Mouse (Mus musculus) lung, postnatal 0 days (tissue): ENCODE measurements around the gene Tctex1d4. TPM values are rescaled to one million over a fixed set of nuclear protein-coding genes. Genes with fewer than 3 reads are reported as not detected.

Experiments used
- ATAC-seq: fragments of 200-750 bp; cut with Nextera tagmentation; 2 replicates; pipeline ENCODE4 v1.8.0; 2017; ENCODE audit warnings: moderate library complexity
- DNase-seq: peaks from one replicate; pipeline ENCODE4 v3.0.0-alpha.2; 2016; ENCODE audit warnings: low spot score
- H3K27ac ChIP-seq: fragments of 300-500 bp; sonication (generic); 2 replicates; pipeline ENCODE4 v1.5.1; 2014; ENCODE audit warnings: antibody characterized with exemption, mild to moderate bottlenecking, low read length, mixed read lengths
- H3K27me3 ChIP-seq: fragments of 300-500 bp; sonication (generic); replicated peaks from 2 replicates; pipeline ENCODE4 v1.6.1; 2014; ENCODE audit warnings: low read length, mixed read lengths; ENCODE audit not compliant: insufficient read depth
- H3K36me3 ChIP-seq: fragments of 300-500 bp; sonication (generic); 2 replicates; pipeline ENCODE4 v1.6.1; 2014; ENCODE audit warnings: low read length, mixed read lengths; ENCODE audit not compliant: insufficient read depth
- H3K4me1 ChIP-seq: fragments of 300-500 bp; sonication (generic); 2 replicates; pipeline ENCODE4 v1.6.1; 2014; ENCODE audit warnings: antibody characterized with exemption, low read depth, low read length, mixed read lengths; ENCODE audit not compliant: insufficient read depth
- H3K4me2 ChIP-seq: fragments of 300-500 bp; sonication (generic); replicated peaks from 2 replicates; pipeline ENCODE4 v1.6.1; 2014; ENCODE audit warnings: low read depth, mild to moderate bottlenecking, low read length, moderate library complexity, mixed read lengths
- H3K4me3 ChIP-seq: fragments of 300-500 bp; sonication (generic); 2 replicates; pipeline ENCODE4 v1.5.1; 2014; ENCODE audit warnings: low read depth, low read length
- H3K9ac ChIP-seq: fragments of 300-500 bp; sonication (generic); replicated peaks from 2 replicates; pipeline ENCODE4 v1.6.1; 2014; ENCODE audit warnings: low read depth, mild to moderate bottlenecking
- H3K9me3 ChIP-seq: fragments of 300-500 bp; sonication (generic); 2 replicates; pipeline ENCODE4 v1.6.1; 2016; ENCODE audit warnings: low read length, mixed read lengths
- CTCF ChIP-seq: IDR thresholded peaks from 2 replicates; pipeline ENCODE4 v1.5.1; 2016; ENCODE audit warnings: antibody characterized with exemption, mild to moderate bottlenecking
- EP300 ChIP-seq: IDR thresholded peaks from 2 replicates; pipeline ENCODE4 v1.6.1; 2016; ENCODE audit warnings: antibody characterized with exemption, mild to moderate bottlenecking, control low read depth
- WGBS: fragments of 180-500 bp; shearing (Covaris S2); extraction: QIAGEN DNeasy Blood & Tissue Kit; methylation state at CpG from one replicate; pipeline ENCODE4 v1.1.7; 2014; 5-methylcytosine and 5-hydroxymethylcytosine counted together
- polyA plus RNA-seq: library from polyadenylated mRNA; unstranded; fragments of >200 nt; fragmentation: Nextera tagmentation; extraction: Ambion mirVana; gene quantifications from 2 replicates; pipeline ENCODE4 v1.2.1, GENCODE M21; 2015

The Tctex1d4 gene
- polyA plus RNA-seq, 1 experiment from 2014 or later, result 26.1 TPM

GRCm38 (mm10) chr4:117096666-117097065, 29.9 kb upstream of the Tctex1d4 start:
- Histone ChIP-seq H3K27ac (no peak overlapping the region), H3K9ac (peak overlapping the region; percentile 41; the same call in 1 of the 2 replicates), H3K4me3 (peak overlapping the region; percentile 48), H3K4me1 (no peaks in the 10 kb centered on the region; the same call in 1 of the 2 replicates), H3K36me3 (no peaks in the 10 kb centered on the region), H3K4me2 (peak overlapping the region; percentile 94), H3K27me3 (no peaks in the 10 kb centered on the region), H3K9me3 (no peaks in the 10 kb centered on the region)
- WGBS, result 10% methylated on average over 5 of the region's 5 CpGs
- no peak for TF ChIP-seq EP300
- ATAC-seq, result no peak
- peak; percentile 18 for DNase-seq

- DNase-seq (peak; percentile 65), ATAC-seq (peak; percentile 58)
- no peak overlapping the region for H3K4me3 ChIP-seq
- 62% methylated on average over 8 of the region's 8 CpGs for WGBS
- no peaks in the 10 kb centered on the region; the same call in 1 of the 2 replicates for H3K4me1 ChIP-seq
- no peaks in the 10 kb centered on the region for H3K9me3 ChIP-seq
- H3K4me2 ChIP-seq, result no peak overlapping the region
- TF ChIP-seq CTCF, result no peak
- TF ChIP-seq EP300, result 0 out of 2 replicates have a peak, but pooled peaks have one; percentile 10
- no peaks in the 10 kb centered on the region for H3K27me3 ChIP-seq
- H3K36me3 ChIP-seq, result no peaks in the 10 kb centered on the region
- H3K27ac ChIP-seq, result 0 out of 2 replicates have a peak overlapping the region, but pooled peaks have one; percentile 6
- no peak overlapping the region for H3K9ac ChIP-seq
These were observed 28.4 kb upstream of the Tctex1d4 start for GRCm38 (mm10) chr4:117097969-117098763.

DNA sequence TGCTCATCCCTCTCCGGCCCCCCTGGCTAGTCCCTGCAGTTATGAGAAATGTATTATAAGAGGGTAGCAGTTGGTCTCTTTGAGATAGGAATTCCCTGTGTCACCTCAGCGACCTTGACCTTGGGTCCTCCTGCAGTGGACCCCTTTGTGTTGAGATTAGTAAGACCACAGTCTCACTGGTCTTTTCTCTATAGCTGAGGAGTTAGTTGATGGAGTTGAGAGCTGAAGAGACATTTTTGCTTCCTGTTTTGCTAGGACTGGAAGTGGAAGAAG, 27.9 kb upstream of the Tctex1d4 start:
- Histone ChIP-seq H3K4me2 (no peak overlapping the region), H3K4me1 (no peaks in the 10 kb centered on the region; the same call in 1 of the 2 replicates), H3K27me3 (no peaks in the 10 kb centered on the region), H3K4me3 (no peak overlapping the region), H3K36me3 (no peaks in the 10 kb centered on the region), H3K9ac (no peak overlapping the region), H3K9me3 (no peaks in the 10 kb centered on the region), H3K27ac (no peak overlapping the region)
- no peak for TF ChIP-seq EP300
- no peak for TF ChIP-seq CTCF
- no peak for DNase-seq
- 67% methylated on average over 2 of the region's 2 CpGs for WGBS
- ATAC-seq, result no peak

GRCm38 (mm10) chr4:117100036-117100435, 26.6 kb upstream of the Tctex1d4 start:
- Histone ChIP-seq H3K27me3 (no peaks in the 10 kb centered on the region), H3K4me3 (no peak overlapping the region), H3K4me1 (no peaks in the 10 kb centered on the region; the same call in 1 of the 2 replicates), H3K36me3 (no peaks in the 10 kb centered on the region), H3K9ac (no peak overlapping the region), H3K9me3 (no peaks in the 10 kb centered on the region), H3K27ac (no peak overlapping the region), H3K4me2 (no peak overlapping the region)
- ATAC-seq, result no peak
- TF ChIP-seq EP300, result no peak
- TF ChIP-seq CTCF, result no peak
- 71% methylated on average over 4 of the region's 4 CpGs for WGBS
- DNase-seq, result no peak

DNA sequence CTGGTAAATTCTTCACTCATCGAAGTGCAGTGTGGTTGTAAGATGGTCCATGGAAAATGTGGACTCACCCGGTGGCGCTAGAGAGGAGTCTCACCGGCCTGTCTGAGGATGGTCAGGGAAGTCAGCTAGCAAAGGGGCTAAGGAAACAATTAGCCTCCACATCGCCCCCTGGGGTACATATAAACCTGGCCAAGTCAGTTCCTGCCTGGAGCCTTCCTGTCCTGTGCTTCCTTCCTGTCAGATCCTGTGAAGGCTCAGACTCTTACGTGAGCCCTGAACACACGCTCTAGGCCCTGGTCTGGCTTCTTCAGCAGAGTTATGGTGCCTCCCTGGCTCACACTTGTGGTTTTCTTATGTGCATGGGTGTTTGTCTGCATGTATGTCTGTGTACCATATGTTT, 25.4 kb upstream of the Tctex1d4 start:
- no peak overlapping the region for H3K27ac ChIP-seq
- peak; percentile 49 for ATAC-seq

DNA sequence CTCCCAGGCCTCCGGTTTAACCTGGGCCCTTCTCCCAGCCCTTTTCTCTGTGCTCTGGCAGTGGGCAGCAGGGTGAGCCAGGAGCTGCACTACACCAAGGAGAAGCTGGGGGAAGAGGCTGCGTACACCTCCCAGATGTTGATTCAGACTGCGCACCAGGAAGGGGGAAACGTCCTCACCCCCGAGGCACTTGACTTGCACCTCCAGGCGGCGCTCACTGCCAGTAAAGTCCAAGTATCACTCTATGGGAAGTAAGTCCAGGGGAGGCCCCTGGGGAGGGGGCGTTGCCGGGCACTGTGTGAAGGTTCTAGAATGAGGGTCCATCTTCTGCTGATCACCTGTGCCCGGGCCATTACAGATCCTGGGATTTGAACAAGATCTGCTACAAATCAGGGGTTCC, 21.9 kb upstream of the Tctex1d4 start:
- WGBS, result 68% methylated on average over 10 of the region's 10 CpGs
- ATAC-seq (no peak), DNase-seq (no peak)
- H3K27ac ChIP-seq, result no peak overlapping the region
- no peaks in the 10 kb centered on the region for H3K36me3 ChIP-seq
- no peak overlapping the region for H3K9ac ChIP-seq
- no peak overlapping the region for H3K4me3 ChIP-seq
- H3K9me3 ChIP-seq, result no peaks in the 10 kb centered on the region
- no peaks in the 10 kb centered on the region for H3K27me3 ChIP-seq
- no peaks in the 10 kb centered on the region for H3K4me1 ChIP-seq
- H3K4me2 ChIP-seq, result no peak overlapping the region
- no peak for TF ChIP-seq EP300
- TF ChIP-seq CTCF, result peak; percentile 30; the same call in 1 of the 2 replicates

More for the DNA sequence above, 25.4 kb upstream of the Tctex1d4 start:
- H3K27me3 ChIP-seq, result no peaks in the 10 kb centered on the region
- no peak overlapping the region for H3K4me2 ChIP-seq
- H3K9me3 ChIP-seq, result no peaks in the 10 kb centered on the region
- no peaks in the 10 kb centered on the region; the same call in 1 of the 2 replicates for H3K4me1 ChIP-seq
- peak; percentile 50 for DNase-seq
- 40% methylated on average over 7 of the region's 7 CpGs for WGBS
- no peak overlapping the region for H3K4me3 ChIP-seq
- H3K9ac ChIP-seq, result no peak overlapping the region
- TF ChIP-seq CTCF, result peak; percentile 66
- TF ChIP-seq EP300, result peak; percentile 43; the same call in 1 of the 2 replicates
- H3K36me3 ChIP-seq, result no peaks in the 10 kb centered on the region
